Mouse (Mus musculus) A20 (cell line): ENCODE measurements around the gene Zfp131.
"Not testable (repeated sequence)": the region's sequence is repeated elsewhere in the genome, so short reads cannot be mapped to it uniquely, and the experiment has no call there.

ENCODE experiments used
- DNase-seq: peaks from one replicate; pipeline ENCODE4 v3.0.0-alpha.2; 2011; ENCODE audit warnings: low read depth, low spot score

Gene Zfp131

DNA sequence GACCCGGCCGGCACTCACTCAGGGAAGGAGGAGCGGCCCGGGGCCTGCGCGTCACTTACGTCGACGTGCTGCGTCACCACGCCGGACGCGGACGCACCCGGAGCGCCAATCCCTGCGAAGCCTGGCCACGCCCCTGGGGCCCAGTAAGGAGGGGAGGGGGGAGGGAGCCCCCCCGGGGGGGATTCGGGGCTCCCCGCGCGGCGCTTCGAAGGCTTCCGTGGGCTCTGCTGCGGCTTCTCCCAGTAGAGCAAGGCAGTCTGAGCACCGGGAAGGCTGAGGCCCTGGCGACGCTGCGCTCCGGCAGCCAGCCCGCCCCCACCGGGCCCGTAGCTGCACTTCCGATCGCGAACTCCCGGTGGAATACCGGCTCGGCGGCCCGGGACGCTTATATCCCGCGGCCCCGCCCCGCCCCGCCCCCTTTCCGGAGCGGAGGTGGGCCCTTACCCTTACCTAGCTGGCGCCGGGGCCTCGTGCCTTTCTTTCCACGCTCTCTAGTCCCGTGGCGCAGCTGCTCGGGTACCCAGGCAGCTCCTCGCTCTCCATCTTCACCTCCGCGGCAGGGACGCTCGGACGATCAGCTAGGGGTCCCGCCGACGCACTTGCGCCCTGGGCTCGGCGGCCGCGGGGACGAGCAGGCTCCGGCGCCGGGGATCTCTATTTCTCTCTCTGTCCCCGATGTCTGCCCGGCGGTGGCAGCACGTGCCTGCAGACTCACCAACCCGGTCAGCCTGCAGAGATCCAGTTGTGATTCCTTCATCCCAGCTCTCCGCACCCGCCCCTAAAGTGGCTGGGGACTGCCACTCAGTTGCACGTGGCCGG lies at the start of gene Zfp131:
Zfp131 (minus strand) TSS at position 129 of the 819 bp plus-strand sequence.
- DNase-seq = peak; percentile 97

GRCm38 (mm10) chr13:119839982-119840381 lies 49.3 kb upstream of the Zfp131 start:
- DNase-seq = peak; percentile 35

- peak; percentile 41 for DNase-seq
Measured at GRCm38 (mm10) chr13:119837719-119838337, 47.1 kb upstream of the Zfp131 start.

- DNase-seq = peak; percentile 60
Measured at GRCm38 (mm10) chr13:119836324-119836811, 45.7 kb upstream of the Zfp131 start.

- peak; percentile 58 for DNase-seq
Measured at GRCm38 (mm10) chr13:119835320-119836056, 44.8 kb upstream of the Zfp131 start, which contains the start of gene D13Ertd608e. TSS of gene D13Ertd608e (plus strand) at chr13:119836006.

GRCm38 (mm10) chr13:119830116-119830515 lies 39.4 kb upstream of the Zfp131 start, which contains the start of gene AF067063:
TSS of gene AF067063 (minus strand) at chr13:119830216.
- not testable (repeated sequence) for DNase-seq

- no peak for DNase-seq
Measured at GRCm38 (mm10) chr13:119817579-119818206, 27.0 kb upstream of the Zfp131 start.

DNA sequence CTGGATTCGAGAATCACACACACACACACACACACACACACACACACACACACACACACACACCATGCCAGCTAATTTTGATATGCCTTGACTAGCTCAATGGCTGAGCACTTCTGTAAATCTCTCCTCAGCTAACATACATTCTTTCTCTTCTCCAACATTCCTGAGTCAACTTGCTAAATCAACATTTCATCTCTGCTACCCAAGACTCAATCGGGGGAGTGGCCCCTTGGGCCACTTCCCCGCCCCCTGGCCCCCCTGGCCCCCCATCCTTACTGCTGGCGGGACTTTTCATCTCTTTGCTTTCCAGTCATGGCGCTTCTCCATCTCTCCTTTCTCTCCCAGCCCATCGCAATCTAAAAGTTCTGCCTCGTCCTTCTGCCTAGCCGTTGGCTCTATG lies 26.1 kb upstream of the Zfp131 start:
- DNase-seq = no peak

- DNase-seq = no peak
Measured at GRCm38 (mm10) chr13:119810031-119810430, 19.3 kb upstream of the Zfp131 start.

DNA sequence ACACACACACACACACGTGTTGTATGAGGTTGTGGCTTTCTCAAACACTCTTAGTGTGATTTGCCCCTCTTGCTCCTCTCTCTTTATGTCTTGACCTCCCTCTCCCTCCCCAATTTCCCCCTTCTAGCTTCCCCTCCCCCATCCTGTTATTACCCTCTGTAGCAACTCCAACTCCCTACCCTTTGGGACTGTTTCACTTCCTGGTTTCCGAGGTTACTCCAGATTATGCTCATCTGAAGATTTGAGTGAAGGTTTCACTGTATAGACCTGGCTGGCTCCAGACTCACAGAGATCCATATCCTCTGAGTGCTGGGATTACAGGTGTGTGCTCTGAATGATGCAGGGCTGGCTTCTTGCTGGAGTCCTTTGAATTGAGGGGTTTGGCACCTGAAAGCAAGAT lies 18.2 kb upstream of the Zfp131 start:
- DNase-seq = peak; percentile 26

DNA sequence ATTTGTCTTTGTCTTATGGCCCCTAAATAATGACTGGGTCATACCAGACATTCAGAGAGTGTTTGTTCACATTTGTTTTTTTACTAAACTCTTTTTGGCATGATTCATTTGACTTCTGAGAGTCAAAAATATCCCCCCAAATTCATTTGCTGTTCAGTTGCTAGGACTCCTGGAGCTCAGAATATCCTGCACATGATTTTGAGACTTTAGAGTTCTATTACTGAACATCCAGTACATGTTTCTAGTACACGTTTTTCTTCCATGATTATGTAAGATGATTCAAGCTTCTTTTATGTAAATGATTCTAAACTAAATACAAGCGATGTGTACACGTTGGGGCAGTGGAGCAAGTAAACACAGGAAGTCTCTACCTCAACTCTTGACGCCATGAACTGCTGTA lies 7.0 kb upstream of the Zfp131 start:
- DNase-seq = no peak

- DNase-seq = no peak
Measured at GRCm38 (mm10) chr13:119792791-119793404, 2.2 kb upstream of the Zfp131 start.

- no peak for DNase-seq
Measured at GRCm38 (mm10) chr13:119791580-119792135, 969 bp upstream of the Zfp131 start.

- peak; percentile 76 for DNase-seq
Measured at GRCm38 (mm10) chr13:119789851-119790717, 605 bp downstream of the Zfp131 start.

DNA sequence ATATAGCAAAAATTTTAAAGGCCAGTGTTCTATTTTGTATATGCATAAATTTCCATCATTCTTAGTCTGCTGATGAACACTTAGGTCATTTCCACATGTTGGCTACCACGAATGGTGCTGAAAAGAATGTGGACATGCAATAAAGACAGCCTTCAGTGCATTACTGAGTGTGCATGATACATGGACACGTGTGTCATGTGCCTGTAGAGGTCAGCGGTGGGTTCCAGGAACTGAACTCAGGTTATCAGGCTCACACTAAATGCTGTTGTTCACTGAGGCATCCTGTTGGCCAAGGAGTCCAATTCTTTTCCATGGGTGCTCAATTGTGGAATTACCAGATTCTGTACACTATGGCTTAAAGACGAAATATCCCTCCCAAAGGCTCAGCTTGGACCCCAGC lies 7.1 kb downstream of the Zfp131 start:
- peak; percentile 29 for DNase-seq

GRCm38 (mm10) chr13:119768541-119768940 lies 22.1 kb downstream of the Zfp131 start:
- DNase-seq = no peak

GRCm38 (mm10) chr13:119766480-119766879 lies 24.2 kb downstream of the Zfp131 start:
- DNase-seq = no peak

GRCm38 (mm10) chr13:119756831-119757230 lies 33.9 kb downstream of the Zfp131 start:
- DNase-seq = no peak

GRCm38 (mm10) chr13:119755681-119756471 lies 34.8 kb downstream of the Zfp131 start, which contains the start of gene Nim1k:
TSS of gene Nim1k (minus strand) at chr13:119755882.
- DNase-seq = no peak
